Mouse (Mus musculus): ENCODE measurements at regions not wholly inside any gene's neighbourhood (a gene's known extent, or its start where the extent isn't known, plus 50 kb on each side); places are given as distances from the start of the nearest gene placed in this dataset.

DNA sequence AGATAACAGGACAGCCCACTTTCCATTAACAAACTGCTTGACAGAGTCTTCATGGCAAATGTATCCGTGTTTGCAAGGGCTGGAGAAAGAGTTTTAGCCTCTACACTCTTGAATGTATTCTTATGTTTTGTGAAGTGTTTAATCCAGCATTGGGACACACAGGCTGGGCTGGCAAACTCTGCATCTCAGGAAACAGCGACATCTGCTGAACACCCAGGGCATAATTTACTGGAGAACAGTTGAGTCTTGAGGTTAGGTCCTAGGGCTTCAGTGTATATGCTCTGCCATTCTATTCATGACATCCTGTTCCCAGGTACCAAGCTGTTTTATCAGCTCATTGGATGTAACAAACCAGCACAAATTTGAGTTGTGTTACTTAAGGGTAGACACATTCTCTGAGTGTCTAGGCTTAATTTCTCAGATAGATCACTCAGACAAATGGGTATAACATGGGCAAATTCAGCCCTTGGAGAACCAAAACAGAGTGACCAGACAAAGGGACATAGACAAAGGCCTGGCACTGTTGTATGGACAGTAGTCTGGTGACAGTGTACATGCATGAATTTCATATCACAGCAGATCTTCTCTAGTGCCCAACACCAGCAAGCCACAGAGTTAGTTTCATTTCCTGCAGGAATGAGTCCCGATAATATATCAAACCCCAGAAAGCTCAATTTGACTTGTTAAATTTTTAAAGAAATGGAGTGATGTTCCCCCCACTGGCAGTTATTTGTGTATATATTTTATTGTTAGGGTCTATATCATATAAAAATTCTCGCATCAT lies 477.9 kb downstream of the Bmp2 start:
- H3K9me3 ChIP-seq (ENCODE audit: control insufficient read depth, low read depth, low read length) = no peaks in the 10 kb centered on the region
- ATAC-seq (ENCODE audit: insufficient number of reproducible peaks, insufficient read depth, low FRiP score, low read depth) = no peak
- no peaks in the 10 kb centered on the region for H3K36me3 ChIP-seq (ENCODE audit: control insufficient read depth, insufficient read depth, low read length)
- H3K4me1 ChIP-seq (ENCODE audit: control insufficient read depth, insufficient read depth, low read length) = no peaks in the 10 kb centered on the region
- no peak overlapping the region for H3K4me3 ChIP-seq (ENCODE audit: low read depth, low read length)
- 69% methylated on average over 4 of the region's 4 CpGs for WGBS
- no peak overlapping the region for H3K4me2 ChIP-seq (replicated peaks; ENCODE audit: low read depth, low read length)
- H3K27me3 ChIP-seq (ENCODE audit: control insufficient read depth, insufficient read depth, low read length) = no peaks in the 10 kb centered on the region
- no peak overlapping the region for H3K27ac ChIP-seq (ENCODE audit: low read length)
- no peak overlapping the region for H3K9ac ChIP-seq (replicated peaks; ENCODE audit: low read depth, low read length)

DNA sequence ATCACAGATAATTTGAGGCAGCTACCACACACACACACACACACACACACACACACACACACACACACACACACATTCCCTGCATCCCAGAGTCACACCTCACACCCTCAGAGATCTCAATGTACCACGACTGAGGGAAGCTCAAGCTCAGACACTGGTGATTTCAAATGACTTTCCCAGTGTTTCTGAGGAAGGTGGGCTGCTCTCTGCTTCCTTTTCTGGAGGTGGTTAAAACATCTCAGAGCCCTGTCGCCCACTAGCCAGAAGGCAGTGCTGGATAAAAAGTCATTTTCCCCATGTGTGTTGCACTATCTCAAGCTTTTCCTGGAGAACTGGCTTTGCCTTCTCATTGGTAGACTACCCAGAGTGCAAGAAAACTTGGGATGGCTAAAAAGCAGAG lies 477.2 kb downstream of the Bmp2 start:
- no peaks in the 10 kb centered on the region for H3K36me3 ChIP-seq (ENCODE audit: control insufficient read depth, insufficient read depth, low read length)
- H3K4me3 ChIP-seq (ENCODE audit: low read depth, low read length) = no peak overlapping the region
- H3K4me1 ChIP-seq (ENCODE audit: control insufficient read depth, insufficient read depth, low read length) = no peaks in the 10 kb centered on the region
- no peak overlapping the region for H3K4me2 ChIP-seq (replicated peaks; ENCODE audit: low read depth, low read length)
- no peak for ATAC-seq (ENCODE audit: insufficient number of reproducible peaks, insufficient read depth, low FRiP score, low read depth)
- H3K27me3 ChIP-seq (ENCODE audit: control insufficient read depth, insufficient read depth, low read length) = no peaks in the 10 kb centered on the region
- no peak overlapping the region for H3K27ac ChIP-seq (ENCODE audit: low read length)
- no peak overlapping the region for H3K9ac ChIP-seq (replicated peaks; ENCODE audit: low read depth, low read length)
- H3K9me3 ChIP-seq (ENCODE audit: control insufficient read depth, low read depth, low read length) = no peaks in the 10 kb centered on the region
- WGBS = 70% methylated on average over 2 of the region's 2 CpGs

GRCm38 (mm10) chr2:134017109-134017508 lies 465.1 kb downstream of the Bmp2 start:
- no peaks in the 10 kb centered on the region for H3K36me3 ChIP-seq (ENCODE audit: control insufficient read depth, insufficient read depth, low read length)
- H3K4me3 ChIP-seq (ENCODE audit: low read depth, low read length) = no peak overlapping the region
- H3K27ac ChIP-seq (ENCODE audit: low read length) = no peak overlapping the region
- H3K9ac ChIP-seq (replicated peaks; ENCODE audit: low read depth, low read length) = no peak overlapping the region
- no peak for ATAC-seq (ENCODE audit: insufficient number of reproducible peaks, insufficient read depth, low FRiP score, low read depth)
- no peak overlapping the region for H3K4me2 ChIP-seq (replicated peaks; ENCODE audit: low read depth, low read length)
- H3K27me3 ChIP-seq (ENCODE audit: control insufficient read depth, insufficient read depth, low read length) = no peaks in the 10 kb centered on the region
- H3K9me3 ChIP-seq (ENCODE audit: control insufficient read depth, low read depth, low read length) = no peaks in the 10 kb centered on the region
- no peaks in the 10 kb centered on the region for H3K4me1 ChIP-seq (ENCODE audit: control insufficient read depth, insufficient read depth, low read length)

GRCm38 (mm10) chr2:134003146-134003545 lies 451.2 kb downstream of the Bmp2 start:
- WGBS = 41% methylated on average over 1 of the region's 1 CpGs
- Histone ChIP-seq H3K27me3 (ENCODE audit: control insufficient read depth, insufficient read depth, low read length) (no peaks in the 10 kb centered on the region), H3K9ac (replicated peaks; ENCODE audit: low read depth, low read length) (no peak overlapping the region), H3K36me3 (ENCODE audit: control insufficient read depth, insufficient read depth, low read length) (no peaks in the 10 kb centered on the region), H3K4me2 (replicated peaks; ENCODE audit: low read depth, low read length) (no peak overlapping the region), H3K9me3 (ENCODE audit: control insufficient read depth, low read depth, low read length) (no peaks in the 10 kb centered on the region), H3K27ac (ENCODE audit: low read length) (no peak overlapping the region), H3K4me3 (ENCODE audit: low read depth, low read length) (no peak overlapping the region), H3K4me1 (ENCODE audit: control insufficient read depth, insufficient read depth, low read length) (no peaks in the 10 kb centered on the region)
- ATAC-seq (ENCODE audit: insufficient number of reproducible peaks, insufficient read depth, low FRiP score, low read depth) = no peak

DNA sequence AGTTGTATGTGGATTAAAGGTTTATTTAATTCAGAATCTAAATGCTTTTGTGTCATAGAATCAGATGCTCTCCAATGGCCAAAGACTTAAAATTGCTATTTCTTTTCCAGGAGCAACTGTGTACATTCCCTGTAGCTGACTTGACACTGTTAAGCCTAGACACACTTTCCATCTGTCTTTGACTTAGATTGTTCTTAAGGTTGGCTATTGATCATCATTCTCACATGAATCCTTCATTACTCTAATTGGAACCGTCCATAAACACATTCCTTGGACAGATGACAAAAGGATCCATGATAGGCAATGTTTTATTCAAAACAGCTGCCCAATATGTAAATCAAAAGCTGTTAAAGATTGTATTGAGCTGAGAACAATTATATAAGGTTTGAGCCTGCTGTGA lies 442.8 kb downstream of the Bmp2 start:
- WGBS = 62% methylated on average over 1 of the region's 1 CpGs
- H3K27me3 ChIP-seq (ENCODE audit: control insufficient read depth, insufficient read depth, low read length) = no peaks in the 10 kb centered on the region
- H3K9ac ChIP-seq (replicated peaks; ENCODE audit: low read depth, low read length) = no peak overlapping the region
- H3K27ac ChIP-seq (ENCODE audit: low read length) = no peak overlapping the region
- no peaks in the 10 kb centered on the region for H3K9me3 ChIP-seq (ENCODE audit: control insufficient read depth, low read depth, low read length)
- H3K4me1 ChIP-seq (ENCODE audit: control insufficient read depth, insufficient read depth, low read length) = no peaks in the 10 kb centered on the region
- no peaks in the 10 kb centered on the region for H3K36me3 ChIP-seq (ENCODE audit: control insufficient read depth, insufficient read depth, low read length)
- no peak for ATAC-seq (ENCODE audit: insufficient number of reproducible peaks, insufficient read depth, low FRiP score, low read depth)
- no peak overlapping the region for H3K4me3 ChIP-seq (ENCODE audit: low read depth, low read length)
- no peak overlapping the region for H3K4me2 ChIP-seq (replicated peaks; ENCODE audit: low read depth, low read length)

DNA sequence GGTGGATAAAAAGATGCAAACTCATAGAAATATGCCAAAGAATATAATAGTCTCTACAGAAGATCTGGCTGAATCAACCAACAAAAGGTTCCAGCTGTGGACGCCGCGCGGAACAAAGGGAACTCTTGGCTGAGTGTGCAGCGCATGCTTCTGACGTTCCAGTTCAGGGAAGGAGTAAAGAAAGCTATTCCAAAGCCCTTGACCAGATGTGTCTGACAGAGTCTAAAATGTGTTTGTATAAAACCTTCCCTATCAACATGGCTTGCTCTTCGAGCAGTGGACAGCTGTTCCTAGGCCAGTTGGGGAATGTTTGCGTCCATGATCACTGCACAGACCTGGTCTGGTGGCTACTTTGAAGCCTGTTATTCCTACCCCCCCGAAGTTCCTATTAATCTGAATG lies 442.4 kb downstream of the Bmp2 start:
- Histone ChIP-seq H3K4me3 (ENCODE audit: low read depth, low read length) (no peak overlapping the region), H3K9me3 (ENCODE audit: control insufficient read depth, low read depth, low read length) (no peaks in the 10 kb centered on the region), H3K9ac (replicated peaks; ENCODE audit: low read depth, low read length) (no peak overlapping the region), H3K4me2 (replicated peaks; ENCODE audit: low read depth, low read length) (no peak overlapping the region), H3K27ac (ENCODE audit: low read length) (no peak overlapping the region), H3K4me1 (ENCODE audit: control insufficient read depth, insufficient read depth, low read length) (no peaks in the 10 kb centered on the region), H3K36me3 (ENCODE audit: control insufficient read depth, insufficient read depth, low read length) (no peaks in the 10 kb centered on the region), H3K27me3 (ENCODE audit: control insufficient read depth, insufficient read depth, low read length) (no peaks in the 10 kb centered on the region)
- 70% methylated on average over 9 of the region's 9 CpGs for WGBS
- ATAC-seq (ENCODE audit: insufficient number of reproducible peaks, insufficient read depth, low FRiP score, low read depth) = no peak

DNA sequence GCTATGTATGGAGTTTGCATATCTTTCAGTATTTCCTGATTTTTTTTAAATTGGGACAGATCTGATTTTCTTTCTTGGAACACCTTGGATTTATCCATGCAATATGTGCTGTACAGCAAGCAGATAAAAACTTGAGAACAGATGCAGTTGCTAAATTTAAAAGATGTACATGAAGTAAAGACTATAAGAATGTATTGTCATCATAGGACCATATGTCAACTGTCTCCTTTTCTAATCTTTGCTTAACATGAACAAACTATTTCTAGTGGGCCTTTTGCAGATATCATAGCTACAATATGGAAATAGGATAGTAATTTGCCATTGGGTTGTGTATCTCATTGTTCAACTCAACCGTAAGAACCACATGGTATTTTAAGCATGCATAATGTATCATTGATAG lies 435.7 kb downstream of the Bmp2 start:
- Histone ChIP-seq H3K36me3 (ENCODE audit: control insufficient read depth, insufficient read depth, low read length) (no peaks in the 10 kb centered on the region), H3K9ac (replicated peaks; ENCODE audit: low read depth, low read length) (no peak overlapping the region), H3K4me3 (ENCODE audit: low read depth, low read length) (no peak overlapping the region), H3K27me3 (ENCODE audit: control insufficient read depth, insufficient read depth, low read length) (no peaks in the 10 kb centered on the region), H3K27ac (ENCODE audit: low read length) (no peak overlapping the region), H3K4me2 (replicated peaks; ENCODE audit: low read depth, low read length) (no peak overlapping the region), H3K9me3 (ENCODE audit: control insufficient read depth, low read depth, low read length) (no peaks in the 10 kb centered on the region), H3K4me1 (ENCODE audit: control insufficient read depth, insufficient read depth, low read length) (no peaks in the 10 kb centered on the region)
- WGBS = 94% methylated on average over 1 of the region's 1 CpGs
- no peak for ATAC-seq (ENCODE audit: insufficient number of reproducible peaks, insufficient read depth, low FRiP score, low read depth)
